Mouse (Mus musculus) cortical plate, adult 2 months (tissue): Measurements from ENCODE around the gene Nudt22.

ENCODE experiments used
- CTCF ChIP-seq: fragments of 200-500 bp; IDR thresholded peaks from 2 replicates; pipeline ENCODE4 v1.5.1; 2011; ENCODE audit warnings: mild to moderate bottlenecking, control low read depth, low read length; ENCODE audit not compliant: insufficient read depth; ENCODE audit errors: extremely low read depth
- POLR2A ChIP-seq: fragments of 200-500 bp; IDR thresholded peaks from 2 replicates; pipeline ENCODE4 v1.6.1; 2011; ENCODE audit warnings: mild to moderate bottlenecking, low read length, control low read depth; ENCODE audit not compliant: insufficient read depth; ENCODE audit errors: extremely low read depth

DNA sequence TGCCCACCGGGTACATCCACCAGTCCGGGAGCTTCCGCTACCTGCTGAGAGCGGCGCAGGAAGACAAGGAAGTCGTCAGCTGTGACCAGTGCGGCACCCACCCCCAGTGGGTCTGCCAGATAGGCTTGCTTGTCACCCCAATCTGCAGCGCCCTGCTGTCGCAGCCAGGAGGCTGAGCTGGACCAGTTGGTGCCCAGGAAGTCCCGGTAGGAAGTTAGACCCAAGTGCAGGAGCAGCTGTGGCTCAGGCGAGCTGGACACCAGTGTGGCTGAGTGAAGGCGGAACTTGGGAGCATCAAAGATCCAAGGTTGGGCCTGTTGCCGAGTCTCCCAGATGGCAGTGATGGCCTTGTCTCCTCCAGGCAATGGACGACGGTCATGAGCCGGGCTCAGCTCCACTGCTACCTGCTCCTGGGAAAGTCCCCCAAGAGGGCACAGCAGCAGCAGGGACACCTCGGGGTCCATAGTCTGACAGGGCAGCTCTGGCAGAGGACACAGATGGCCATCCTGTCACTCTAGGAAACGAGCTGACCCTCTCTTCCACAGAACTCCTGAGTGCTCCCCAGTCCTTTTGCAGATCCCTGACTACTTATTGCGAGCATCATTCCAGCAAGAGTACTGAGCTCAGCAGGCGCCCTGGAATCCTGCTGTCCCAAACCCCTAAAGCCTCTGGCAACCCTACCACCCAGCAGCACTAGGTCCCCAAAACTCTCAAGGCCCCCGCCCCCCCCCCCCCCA, 494 bp downstream of the Nudt22 start:
- TF ChIP-seq CTCF (no peak), POLR2A (no peak)
